Mouse (Mus musculus): ENCODE results near the gene Fbxw7. TPM values are rescaled to one million over a fixed set of nuclear protein-coding genes. Genes with fewer than 3 reads are reported as not detected.

The Fbxw7 gene
- total and polyA plus RNA-seq, 3 experiments = 5.8 to 27.5 (median 16.8) TPM

- Histone ChIP-seq H3K4me1 (ENCODE audit: insufficient read depth, low read depth, low read length) (peaks cover 31% of the 10 kb centered on the region), H3K4me3 (ENCODE audit: low read depth, low read length) (no peak overlapping the region), H3K36me3 (replicated peaks) (no peaks in the 10 kb centered on the region), H3K27me3 (ENCODE audit: insufficient read depth, low read length) (no peaks in the 10 kb centered on the region), H3K9me3 (replicated peaks) (no peaks in the 10 kb centered on the region)
- no peak for TF ChIP-seq POLR2AphosphoS5 (IDR thresholded peaks at IDR 0.05; ENCODE audit: insufficient replicate concordance, low read depth, low read length)
- TF ChIP-seq TAL1 (conservative IDR thresholded peaks at IDR 0.05; ENCODE audit: low read depth, low read length) = no peak
- no peak for TF ChIP-seq GATA2 (IDR thresholded peaks at IDR 0.05; ENCODE audit: borderline replicate concordance, low read depth, low read length)
- TF ChIP-seq CTCF (IDR thresholded peaks at IDR 0.05; ENCODE audit: low read depth, low read length) = no peak
- no peak for TF ChIP-seq GATA1 (IDR thresholded peaks at IDR 0.05; ENCODE audit: borderline replicate concordance, low read length)
- no peak for DNase-seq (ENCODE audit: low spot score)
- ATAC-seq (ENCODE audit: extremely low read depth, insufficient number of reproducible peaks, low FRiP score, poor library complexity, severe bottlenecking) = no peak
Measured at GRCm38 (mm10) chr3:84775067-84775423, 40.0 kb upstream of the Fbxw7 start.

DNA sequence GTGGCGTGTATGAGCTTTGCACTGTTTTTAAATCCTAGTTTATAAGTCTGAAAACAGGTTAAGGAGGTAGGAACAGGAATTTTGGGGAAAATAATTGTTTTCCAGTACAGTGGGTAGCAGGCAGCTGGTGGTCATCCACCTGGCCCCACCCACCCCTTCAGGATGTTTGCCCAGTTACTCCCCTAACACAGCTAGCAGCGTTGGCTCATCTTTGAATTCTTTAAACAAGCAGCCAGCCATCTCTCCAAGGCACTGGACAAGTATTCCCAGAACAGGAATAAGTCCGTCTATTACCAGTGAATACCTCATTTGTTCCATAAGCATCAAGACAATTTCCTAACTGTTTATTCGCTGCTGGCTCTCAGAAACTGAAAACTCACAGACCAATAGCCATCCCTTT is 39.5 kb upstream of the Fbxw7 start:
- DNase-seq (ENCODE audit: low spot score) = no peak
- Histone ChIP-seq H3K36me3 (replicated peaks) (no peaks in the 10 kb centered on the region), H3K27me3 (ENCODE audit: insufficient read depth, low read length) (no peaks in the 10 kb centered on the region), H3K4me3 (ENCODE audit: low read depth, low read length) (no peak overlapping the region), H3K9me3 (replicated peaks) (no peaks in the 10 kb centered on the region), H3K4me1 (ENCODE audit: insufficient read depth, low read depth, low read length) (peaks cover 27% of the 10 kb centered on the region)
- no peak for ATAC-seq (ENCODE audit: extremely low read depth, insufficient number of reproducible peaks, low FRiP score, poor library complexity, severe bottlenecking)
- TF ChIP-seq GATA2 (IDR thresholded peaks at IDR 0.05; ENCODE audit: borderline replicate concordance, low read depth, low read length) = no peak
- no peak for TF ChIP-seq CTCF (IDR thresholded peaks at IDR 0.05; ENCODE audit: low read depth, low read length)
- TF ChIP-seq POLR2AphosphoS5 (IDR thresholded peaks at IDR 0.05; ENCODE audit: insufficient replicate concordance, low read depth, low read length) = no peak
- TF ChIP-seq TAL1 (conservative IDR thresholded peaks at IDR 0.05; ENCODE audit: low read depth, low read length) = no peak
- no peak for TF ChIP-seq GATA1 (IDR thresholded peaks at IDR 0.05; ENCODE audit: borderline replicate concordance, low read length)

GRCm38 (mm10) chr3:84776084-84776483 is 39.0 kb upstream of the Fbxw7 start:
- TF ChIP-seq GATA1 (IDR thresholded peaks at IDR 0.05; ENCODE audit: borderline replicate concordance, low read length) (no peak), TAL1 (conservative IDR thresholded peaks at IDR 0.05; ENCODE audit: low read depth, low read length) (no peak), GATA2 (IDR thresholded peaks at IDR 0.05; ENCODE audit: borderline replicate concordance, low read depth, low read length) (no peak), CTCF (IDR thresholded peaks at IDR 0.05; ENCODE audit: low read depth, low read length) (no peak), POLR2AphosphoS5 (IDR thresholded peaks at IDR 0.05; ENCODE audit: insufficient replicate concordance, low read depth, low read length) (no peak)
- Histone ChIP-seq H3K27me3 (ENCODE audit: insufficient read depth, low read length) (no peaks in the 10 kb centered on the region), H3K4me1 (ENCODE audit: insufficient read depth, low read depth, low read length) (peaks cover 23% of the 10 kb centered on the region), H3K36me3 (replicated peaks) (no peaks in the 10 kb centered on the region), H3K9me3 (replicated peaks) (no peaks in the 10 kb centered on the region), H3K4me3 (ENCODE audit: low read depth, low read length) (no peak overlapping the region)
- DNase-seq (ENCODE audit: low spot score) (no peak), ATAC-seq (ENCODE audit: extremely low read depth, insufficient number of reproducible peaks, low FRiP score, poor library complexity, severe bottlenecking) (no peak)

DNA sequence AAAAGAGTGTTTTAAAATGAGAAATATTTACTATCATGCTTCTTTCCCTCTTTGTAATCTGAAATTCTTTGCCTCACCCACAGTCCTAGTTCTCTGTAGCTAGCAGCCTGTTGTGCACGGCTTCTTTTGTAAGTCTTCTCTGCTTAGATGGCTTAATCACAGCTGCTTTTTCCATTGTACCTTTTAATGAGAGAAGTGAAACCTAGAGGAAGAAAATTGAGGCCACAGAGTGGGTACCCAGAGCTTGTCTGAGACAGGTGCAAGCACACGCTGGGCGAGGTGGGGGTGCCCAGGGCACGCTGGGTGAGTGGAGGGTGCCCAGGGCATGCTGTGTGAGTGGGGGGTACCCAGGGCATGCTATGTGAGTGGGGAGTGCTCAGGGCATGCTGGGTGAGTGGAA is 27.2 kb upstream of the Fbxw7 start:
- TF ChIP-seq CTCF (IDR thresholded peaks at IDR 0.05; ENCODE audit: low read depth, low read length) (no peak), GATA1 (IDR thresholded peaks at IDR 0.05; ENCODE audit: borderline replicate concordance, low read length) (no peak), GATA2 (IDR thresholded peaks at IDR 0.05; ENCODE audit: borderline replicate concordance, low read depth, low read length) (no peak), TAL1 (conservative IDR thresholded peaks at IDR 0.05; ENCODE audit: low read depth, low read length) (no peak), POLR2AphosphoS5 (IDR thresholded peaks at IDR 0.05; ENCODE audit: insufficient replicate concordance, low read depth, low read length) (no peak)
- Histone ChIP-seq H3K9me3 (replicated peaks) (peaks cover 14% of the 10 kb centered on the region), H3K27me3 (ENCODE audit: insufficient read depth, low read length) (peaks cover 3% of the 10 kb centered on the region; the same call in 1 of the 2 replicates), H3K4me1 (ENCODE audit: insufficient read depth, low read depth, low read length) (no peaks in the 10 kb centered on the region; the same call in 1 of the 2 replicates), H3K4me3 (ENCODE audit: low read depth, low read length) (no peak overlapping the region), H3K36me3 (replicated peaks) (no peaks in the 10 kb centered on the region)
- ATAC-seq (ENCODE audit: extremely low read depth, insufficient number of reproducible peaks, low FRiP score, poor library complexity, severe bottlenecking) (no peak), DNase-seq (ENCODE audit: low spot score) (no peak)

- DNase-seq (ENCODE audit: low spot score) (no peak), ATAC-seq (ENCODE audit: extremely low read depth, insufficient number of reproducible peaks, low FRiP score, poor library complexity, severe bottlenecking) (no peak)
- H3K27me3 ChIP-seq (ENCODE audit: insufficient read depth, low read length) = no peaks in the 10 kb centered on the region
- TF ChIP-seq GATA2 (IDR thresholded peaks at IDR 0.05; ENCODE audit: borderline replicate concordance, low read depth, low read length) = no peak
- H3K9me3 ChIP-seq (replicated peaks) = no peaks in the 10 kb centered on the region
- no peak overlapping the region; the same call in 1 of the 2 replicates for H3K4me3 ChIP-seq (ENCODE audit: low read depth, low read length)
- H3K36me3 ChIP-seq (replicated peaks) = no peaks in the 10 kb centered on the region
- H3K4me1 ChIP-seq (ENCODE audit: insufficient read depth, low read depth, low read length) = peaks cover 38% of the 10 kb centered on the region
Measured at GRCm38 (mm10) chr3:84804036-84804435, 11.0 kb upstream of the Fbxw7 start.

DNA sequence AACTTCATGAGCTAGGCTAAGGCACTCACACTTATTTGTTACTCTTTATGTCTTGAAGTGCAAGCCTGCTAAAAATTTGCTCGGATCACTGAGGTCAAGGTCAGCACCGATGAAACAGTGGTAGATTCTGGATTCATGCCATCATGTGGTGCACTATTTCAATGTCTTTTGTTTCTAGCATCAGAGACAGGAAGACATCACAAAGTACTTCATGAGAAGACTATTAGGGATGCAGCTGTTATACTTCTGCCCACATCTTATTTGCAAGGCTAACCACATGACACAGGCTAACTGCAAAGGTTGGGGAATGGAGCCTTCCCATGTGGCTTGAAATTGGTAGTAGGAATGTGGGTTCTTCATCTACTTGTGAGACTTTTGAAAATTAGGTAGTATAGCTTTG is 8.9 kb upstream of the Fbxw7 start:
- no peak overlapping the region for H3K4me3 ChIP-seq (ENCODE audit: low read depth, low read length)
- H3K27me3 ChIP-seq (ENCODE audit: insufficient read depth, low read length) = no peaks in the 10 kb centered on the region
- H3K9me3 ChIP-seq (replicated peaks) = no peaks in the 10 kb centered on the region
- ATAC-seq (ENCODE audit: extremely low read depth, insufficient number of reproducible peaks, low FRiP score, poor library complexity, severe bottlenecking) (no peak), DNase-seq (ENCODE audit: low spot score) (no peak)
- H3K4me1 ChIP-seq (ENCODE audit: insufficient read depth, low read depth, low read length) = peaks cover 33% of the 10 kb centered on the region
- TF ChIP-seq GATA1 (IDR thresholded peaks at IDR 0.05; ENCODE audit: borderline replicate concordance, low read length) = no peak
- no peak for TF ChIP-seq TAL1 (conservative IDR thresholded peaks at IDR 0.05; ENCODE audit: low read depth, low read length)
- TF ChIP-seq CTCF (IDR thresholded peaks at IDR 0.05; ENCODE audit: low read depth, low read length) = no peak
- no peak for TF ChIP-seq GATA2 (IDR thresholded peaks at IDR 0.05; ENCODE audit: borderline replicate concordance, low read depth, low read length)
- no peak for TF ChIP-seq POLR2AphosphoS5 (IDR thresholded peaks at IDR 0.05; ENCODE audit: insufficient replicate concordance, low read depth, low read length)
- H3K36me3 ChIP-seq (replicated peaks) = no peaks in the 10 kb centered on the region

GRCm38 (mm10) chr3:84807826-84808225 is 7.2 kb upstream of the Fbxw7 start:
- peaks cover 41% of the 10 kb centered on the region for H3K4me1 ChIP-seq (ENCODE audit: insufficient read depth, low read depth, low read length)
- TF ChIP-seq GATA2 (IDR thresholded peaks at IDR 0.05; ENCODE audit: borderline replicate concordance, low read depth, low read length) (no peak), GATA1 (IDR thresholded peaks at IDR 0.05; ENCODE audit: borderline replicate concordance, low read length) (no peak), CTCF (IDR thresholded peaks at IDR 0.05; ENCODE audit: low read depth, low read length) (no peak), TAL1 (conservative IDR thresholded peaks at IDR 0.05; ENCODE audit: low read depth, low read length) (no peak)
- H3K4me3 ChIP-seq (ENCODE audit: low read depth, low read length) = no peak overlapping the region
- peaks cover 3% of the 10 kb centered on the region for H3K36me3 ChIP-seq (replicated peaks)
- no peaks in the 10 kb centered on the region for H3K27me3 ChIP-seq (ENCODE audit: insufficient read depth, low read length)
- no peaks in the 10 kb centered on the region for H3K9me3 ChIP-seq (replicated peaks)
- DNase-seq (ENCODE audit: low spot score) (no peak), ATAC-seq (ENCODE audit: extremely low read depth, insufficient number of reproducible peaks, low FRiP score, poor library complexity, severe bottlenecking) (no peak)

Data from G1E (cell line).